Mouse (Mus musculus) ES-E14 (cell line): Measurements from ENCODE around the gene Ccdc97. TPM values are rescaled to one million over a fixed set of nuclear protein-coding genes. Genes with fewer than 3 reads are reported as not detected.

Source experiments
- DNase-seq: peaks from one replicate; pipeline ENCODE4 v3.0.0-alpha.2; 2013; ENCODE audit warnings: low read depth, low spot score
- H3K27ac ChIP-seq: 2 replicates; pipeline ENCODE4 v1.5.1; 2012; ENCODE audit warnings: low read depth, mild to moderate bottlenecking, low read length, moderate library complexity, mixed read lengths; ENCODE audit not compliant: poor library complexity, insufficient read depth, severe bottlenecking
- H3K36me3 ChIP-seq: 2 replicates; pipeline ENCODE4 v1.6.1; 2012; ENCODE audit warnings: mild to moderate bottlenecking, low read length, moderate library complexity, mixed read lengths; ENCODE audit not compliant: control insufficient read depth, poor library complexity, insufficient read depth, severe bottlenecking
- H3K4me1 ChIP-seq, 2 experiments: fragments of 150-350 bp in 1 of 2; sonication (generic) in 1 of 2; 2 replicates each; pipeline ENCODE4 v1.6.1; 2012; ENCODE audit warnings: low read length in 2 of 2, mild to moderate bottlenecking in 1 of 2, mixed read lengths in 1 of 2; ENCODE audit not compliant: control insufficient read depth in 2 of 2, insufficient read depth in 2 of 2, poor library complexity in 1 of 2
- H3K4me3 ChIP-seq, 2 experiments: fragments of 150-350 bp in 1 of 2; sonication (generic) in 1 of 2; 2 replicates each; pipeline ENCODE4 v1.5.1; 2012; ENCODE audit warnings: low read length in 2 of 2, low read depth in 1 of 2, mild to moderate bottlenecking in 1 of 2, mixed read lengths in 1 of 2; ENCODE audit not compliant: insufficient read depth in 1 of 2, poor library complexity in 1 of 2, severe bottlenecking in 1 of 2
- H3K9ac ChIP-seq: 2 replicates; pipeline ENCODE4 v1.6.1; 2012; ENCODE audit warnings: low read depth, mild to moderate bottlenecking, low read length, mixed read lengths; ENCODE audit not compliant: poor library complexity, insufficient read depth, severe bottlenecking
- H3K9me3 ChIP-seq: fragments of 150-350 bp; sonication (generic); 2 replicates; pipeline ENCODE4 v1.6.1; 2012; ENCODE audit warnings: low read depth, mild to moderate bottlenecking, low read length; ENCODE audit not compliant: control insufficient read depth, insufficient read depth
- CHD2 ChIP-seq: IDR thresholded peaks from 2 replicates; pipeline ENCODE4 v1.6.1; 2014; ENCODE audit warnings: mild to moderate bottlenecking, low read depth, low read length, inconsistent platforms
- HCFC1 ChIP-seq: IDR thresholded peaks from 2 replicates; pipeline ENCODE4 v1.6.1; 2012; ENCODE audit warnings: low read length, inconsistent platforms, borderline replicate concordance; ENCODE audit not compliant: insufficient read depth
- MAFK ChIP-seq: IDR thresholded peaks from 2 replicates; pipeline ENCODE4 v1.6.1; 2014; ENCODE audit warnings: mild to moderate bottlenecking, low read depth, low read length, inconsistent platforms; ENCODE audit not compliant: insufficient read depth
- ZC3H11A ChIP-seq: IDR thresholded peaks from 2 replicates; pipeline ENCODE4 v1.6.1; 2012; ENCODE audit warnings: low read depth, mild to moderate bottlenecking, inconsistent platforms, low read length, borderline replicate concordance
- ZNF384 ChIP-seq: IDR thresholded peaks from 2 replicates; pipeline ENCODE4 v1.6.1; 2012; ENCODE audit warnings: low read depth, low read length, inconsistent platforms
- in situ Hi-C, 2 experiments: fragments of 600-800 bp; cut with MboI; formaldehyde crosslinking; loops; one replicate each; pipeline ENCODE4 v1.15.1; 2025; ENCODE audit warnings: low sequenced_read_pairs in 2 of 2, inconsistent platforms in 1 of 2; ENCODE audit not compliant: unreplicated experiment in 2 of 2
- total RNA-seq: library from RNA; depleted of rRNA; stranded (reverse); fragments of 300-350 nt; gene quantifications from 2 replicates; pipeline ENCODE4 v1.2.3, GENCODE M21; 2012

Gene Ccdc97
- total RNA-seq, 1 experiment: 21.7 TPM

DNA sequence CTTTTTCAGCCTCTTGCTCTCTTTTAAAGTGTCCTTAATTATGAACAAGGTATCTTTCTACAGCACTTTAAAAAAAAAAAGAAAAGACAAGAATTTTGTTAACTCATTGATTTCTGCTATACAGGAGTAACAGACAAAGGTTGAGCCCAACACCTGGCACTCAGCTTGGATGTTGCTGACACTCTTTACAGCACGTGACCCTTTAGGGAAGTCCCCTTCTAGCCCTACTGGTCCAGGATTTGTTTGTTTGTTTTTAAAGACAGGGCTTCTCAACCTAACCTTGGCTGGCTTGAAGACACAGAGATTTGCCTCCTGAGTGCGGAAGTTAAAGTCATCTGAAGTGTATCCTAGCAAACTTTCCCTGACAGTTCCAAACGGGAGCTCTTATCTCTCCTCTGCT, 28.0 kb upstream of the Ccdc97 start:
- Histone ChIP-seq H3K4me3 (no peak overlapping the region), H3K36me3 (peaks cover 65% of the 10 kb centered on the region), H3K27ac (no peak overlapping the region), H3K9me3 (no peaks in the 10 kb centered on the region), H3K4me1 (no peaks in the 10 kb centered on the region), H3K9ac (no peak overlapping the region)
- in situ Hi-C loops: no loop called here
- no peak for DNase-seq
- TF ChIP-seq HCFC1: no peak
- TF ChIP-seq ZC3H11A: no peak
- no peak for TF ChIP-seq MAFK
- no peak for TF ChIP-seq ZNF384
- no peak for TF ChIP-seq CHD2

DNA sequence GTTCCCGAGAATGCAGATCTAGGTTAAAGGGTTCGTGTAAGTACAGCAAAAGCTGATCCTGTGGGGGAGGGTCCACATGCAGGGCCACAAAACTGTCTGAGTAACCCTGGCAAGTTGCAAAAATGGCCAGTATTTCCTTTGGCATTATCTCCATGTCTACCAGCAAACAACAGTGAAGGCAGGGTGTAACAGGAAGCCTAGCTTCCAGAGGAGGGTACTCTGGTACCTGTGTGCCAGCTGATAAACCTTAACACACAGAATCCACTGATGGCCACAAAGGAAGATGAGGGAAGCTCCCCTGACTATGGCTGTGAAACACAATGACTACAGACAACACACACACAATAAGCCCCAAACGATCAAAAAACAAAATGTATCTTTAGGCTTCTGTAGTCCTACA, 19.4 kb upstream of the Ccdc97 start:
- H3K27ac ChIP-seq: no peak overlapping the region
- H3K4me1 ChIP-seq: no peaks in the 10 kb centered on the region
- H3K36me3 ChIP-seq: peaks cover 56% of the 10 kb centered on the region
- no peaks in the 10 kb centered on the region for H3K9me3 ChIP-seq
- TF ChIP-seq ZNF384 (no peak), ZC3H11A (no peak), CHD2 (no peak), MAFK (no peak), HCFC1 (no peak)
- DNase-seq: no peak
- no peak overlapping the region for H3K9ac ChIP-seq
- no peak overlapping the region for H3K4me3 ChIP-seq
- in situ Hi-C loops: no loop called here

DNA sequence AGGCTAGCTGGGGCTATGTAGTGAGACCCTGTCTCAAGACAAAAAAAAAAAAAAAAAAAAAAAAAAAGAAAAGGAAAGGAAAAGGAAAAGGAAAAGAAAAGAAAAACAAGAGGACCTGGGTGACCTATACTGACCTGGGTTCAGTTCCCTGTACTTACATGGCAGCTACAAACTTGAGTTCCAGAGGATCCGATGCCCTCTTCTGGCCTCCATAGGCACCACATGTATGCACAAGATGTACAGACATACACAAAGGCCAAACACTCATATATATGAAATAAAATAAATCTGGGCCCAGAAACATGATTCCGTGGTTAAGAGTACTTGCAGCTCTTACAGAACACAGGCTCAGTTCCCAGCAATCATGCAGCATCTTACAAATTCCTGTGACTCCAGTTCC, 18.0 kb upstream of the Ccdc97 start:
- no peaks in the 10 kb centered on the region for H3K9me3 ChIP-seq
- TF ChIP-seq ZC3H11A (no peak), ZNF384 (no peak), CHD2 (no peak), HCFC1 (no peak), MAFK (no peak)
- no peaks in the 10 kb centered on the region; a peak in 1 of 4 replicates for H3K4me1 ChIP-seq
- H3K36me3 ChIP-seq: peaks cover 58% of the 10 kb centered on the region
- in situ Hi-C loops: no loop called here
- DNase-seq: no peak
- H3K27ac ChIP-seq: no peak overlapping the region
- H3K4me3 ChIP-seq: no peak overlapping the region
- no peak overlapping the region for H3K9ac ChIP-seq

DNA sequence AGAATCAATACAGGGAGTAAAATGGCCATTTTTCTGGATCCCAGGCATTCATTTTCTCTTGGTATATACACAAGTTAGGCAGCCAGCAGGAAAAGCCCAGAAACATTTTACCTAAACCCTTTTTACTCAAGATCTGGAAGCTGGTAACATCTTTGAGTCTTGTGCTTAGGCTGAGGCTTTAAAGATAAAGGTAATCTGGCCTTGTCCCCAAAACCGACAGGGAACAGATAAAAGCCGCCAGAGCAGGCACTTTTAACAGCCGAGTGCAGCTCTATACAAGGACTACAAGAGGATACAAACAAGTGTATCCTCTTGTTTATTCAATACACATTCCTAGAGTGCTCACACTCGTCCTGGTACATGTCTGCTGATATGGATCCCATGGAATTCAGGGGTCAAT, 16.1 kb upstream of the Ccdc97 start:
- H3K36me3 ChIP-seq: peaks cover 59% of the 10 kb centered on the region
- no peak for DNase-seq
- in situ Hi-C loops: no loop called here

More for the DNA sequence above, 16.1 kb upstream of the Ccdc97 start:
- Histone ChIP-seq H3K9ac (no peak overlapping the region), H3K9me3 (no peaks in the 10 kb centered on the region), H3K4me1 (no peaks in the 10 kb centered on the region; a peak in 1 of 4 replicates), H3K27ac (no peak overlapping the region), H3K4me3 (no peak overlapping the region)
- TF ChIP-seq HCFC1 (no peak), CHD2 (no peak), ZNF384 (no peak), ZC3H11A (no peak), MAFK (no peak)
